Mouse (Mus musculus) hindbrain, embryonic 12.5 days (tissue): ENCODE measurements around the gene Nfia. TPM values are rescaled to one million over a fixed set of nuclear protein-coding genes. Genes with fewer than 3 reads are reported as not detected.

ENCODE experiments used
- ATAC-seq: fragments of 200-750 bp; cut with Nextera tagmentation; 2 replicates; pipeline ENCODE4 v1.8.0; 2017; ENCODE audit warnings: moderate TSS enrichment; ENCODE audit not compliant: low FRiP score
- H3K27ac ChIP-seq: fragments of 300-500 bp; sonication (generic); 2 replicates; pipeline ENCODE4 v1.5.1; 2016; ENCODE audit warnings: mild to moderate bottlenecking
- H3K27me3 ChIP-seq: fragments of 300-500 bp; sonication (generic); 2 replicates; pipeline ENCODE4 v1.6.1; 2016; ENCODE audit warnings: mild to moderate bottlenecking
- H3K36me3 ChIP-seq: fragments of 300-500 bp; sonication (generic); 2 replicates; pipeline ENCODE4 v1.6.1; 2016; ENCODE audit warnings: mild to moderate bottlenecking
- H3K4me1 ChIP-seq: fragments of 300-500 bp; sonication (generic); 2 replicates; pipeline ENCODE4 v1.6.1; 2016
- H3K4me2 ChIP-seq: fragments of 300-500 bp; sonication (generic); replicated peaks from 2 replicates; pipeline ENCODE4 v1.6.1; 2016; ENCODE audit warnings: mild to moderate bottlenecking
- H3K4me3 ChIP-seq: fragments of 300-500 bp; sonication (generic); 2 replicates; pipeline ENCODE4 v1.5.1; 2016; ENCODE audit warnings: mild to moderate bottlenecking
- H3K9ac ChIP-seq: fragments of 300-500 bp; sonication (generic); 2 replicates; pipeline ENCODE4 v1.6.1; 2016; ENCODE audit warnings: mild to moderate bottlenecking, moderate library complexity
- H3K9me3 ChIP-seq: fragments of 300-500 bp; sonication (generic); replicated peaks from 2 replicates; pipeline ENCODE4 v1.6.1; 2016; ENCODE audit warnings: mild to moderate bottlenecking
- whole genome bisulfite sequencing: fragments of 180-500 bp; shearing (Covaris S2); methylation state at CpG from one replicate; pipeline ENCODE4 v1.1.7; 2016; 5-methylcytosine and 5-hydroxymethylcytosine counted together
- polyA plus RNA-seq: library from polyadenylated mRNA; unstranded; fragments of >200 nt; fragmentation: Nextera tagmentation; extraction: Ambion mirVana; gene quantifications from 2 replicates; pipeline ENCODE4 v1.2.1, GENCODE M21; 2016

Gene Nfia
- polyA plus RNA-seq, 1 experiment from 2014 or later = 58.4 TPM

- Histone ChIP-seq H3K27ac (no peak overlapping the region), H3K9ac (no peak overlapping the region), H3K36me3 (0 out of 2 replicates have a peak, but pooled peaks cover 2% of the 10 kb centered on the region), H3K4me1 (peaks cover 5% of the 10 kb centered on the region; the same call in 1 of the 2 replicates), H3K27me3 (no peaks in the 10 kb centered on the region), H3K9me3 (no peaks in the 10 kb centered on the region), H3K4me3 (no peak overlapping the region), H3K4me2 (no peak overlapping the region)
- no peak for ATAC-seq
- 86% methylated on average over 11 of the region's 11 CpGs for WGBS
These were observed 224.8 kb downstream of the Nfia start for GRCm38 (mm10) chr4:97997151-97997817.

GRCm38 (mm10) chr4:98002206-98002605 lies 229.7 kb downstream of the Nfia start:
- H3K27ac ChIP-seq = peak overlapping the region; percentile 55
- no peak overlapping the region for H3K4me2 ChIP-seq
- ATAC-seq = no peak
- H3K9me3 ChIP-seq = no peaks in the 10 kb centered on the region
- no peaks in the 10 kb centered on the region for H3K27me3 ChIP-seq
- WGBS = 88% methylated on average over 5 of the region's 5 CpGs
- H3K36me3 ChIP-seq = 0 out of 2 replicates have a peak, but pooled peaks cover 3% of the 10 kb centered on the region
- H3K9ac ChIP-seq = no peak overlapping the region
- H3K4me3 ChIP-seq = no peak overlapping the region
- H3K4me1 ChIP-seq = peaks cover 28% of the 10 kb centered on the region

- H3K4me3 ChIP-seq = no peak overlapping the region
- no peak overlapping the region for H3K4me2 ChIP-seq
- H3K27ac ChIP-seq = peak overlapping the region; percentile 61
- peaks cover 26% of the 10 kb centered on the region for H3K4me1 ChIP-seq
- H3K9ac ChIP-seq = no peak overlapping the region; the same call in 1 of the 2 replicates
- no peaks in the 10 kb centered on the region for H3K9me3 ChIP-seq
- 0 out of 2 replicates have a peak, but pooled peaks cover 3% of the 10 kb centered on the region for H3K36me3 ChIP-seq
- H3K27me3 ChIP-seq = no peaks in the 10 kb centered on the region
- WGBS = 25% methylated on average over 12 of the region's 12 CpGs
- peak; percentile 81 for ATAC-seq
These were observed 231.0 kb downstream of the Nfia start for GRCm38 (mm10) chr4:98003323-98004107.

GRCm38 (mm10) chr4:98004108-98004625 lies 231.6 kb downstream of the Nfia start:
- Histone ChIP-seq H3K4me3 (no peak overlapping the region), H3K36me3 (0 out of 2 replicates have a peak, but pooled peaks cover 3% of the 10 kb centered on the region), H3K9ac (no peak overlapping the region), H3K27me3 (no peaks in the 10 kb centered on the region), H3K4me1 (peaks cover 30% of the 10 kb centered on the region), H3K27ac (peak overlapping the region; percentile 61), H3K9me3 (no peaks in the 10 kb centered on the region), H3K4me2 (no peak overlapping the region)
- peak; percentile 72 for ATAC-seq
- WGBS = 9% methylated on average over 11 of the region's 11 CpGs

- no peak for ATAC-seq
- no peak overlapping the region for H3K4me3 ChIP-seq
- H3K9me3 ChIP-seq = no peaks in the 10 kb centered on the region
- no peak overlapping the region for H3K4me2 ChIP-seq
- 68% methylated on average over 6 of the region's 6 CpGs for WGBS
- 0 out of 2 replicates have a peak, but pooled peaks cover 3% of the 10 kb centered on the region for H3K36me3 ChIP-seq
- no peak overlapping the region for H3K9ac ChIP-seq
- peak overlapping the region; percentile 61 for H3K27ac ChIP-seq
- H3K27me3 ChIP-seq = no peaks in the 10 kb centered on the region
- peaks cover 30% of the 10 kb centered on the region for H3K4me1 ChIP-seq
These were observed 232.5 kb downstream of the Nfia start for GRCm38 (mm10) chr4:98004986-98005385.

GRCm38 (mm10) chr4:98008814-98009368 lies 236.4 kb downstream of the Nfia start:
- no peaks in the 10 kb centered on the region for H3K36me3 ChIP-seq
- no peaks in the 10 kb centered on the region for H3K9me3 ChIP-seq
- whole genome bisulfite sequencing = 65% methylated on average over 4 of the region's 4 CpGs
- no peak overlapping the region for H3K4me2 ChIP-seq
- H3K27ac ChIP-seq = peak overlapping the region; percentile 25; the same call in 1 of the 2 replicates
- H3K9ac ChIP-seq = no peak overlapping the region
- peaks cover 13% of the 10 kb centered on the region for H3K4me1 ChIP-seq
- H3K27me3 ChIP-seq = no peaks in the 10 kb centered on the region
- no peak overlapping the region for H3K4me3 ChIP-seq
- no peak for ATAC-seq

- Histone ChIP-seq H3K9me3 (no peaks in the 10 kb centered on the region), H3K4me1 (peaks cover 5% of the 10 kb centered on the region; the same call in 1 of the 2 replicates), H3K36me3 (peaks cover 9% of the 10 kb centered on the region; the same call in 1 of the 2 replicates), H3K27ac (no peak overlapping the region), H3K9ac (no peak overlapping the region), H3K4me3 (no peak overlapping the region), H3K4me2 (no peak overlapping the region), H3K27me3 (no peaks in the 10 kb centered on the region)
- ATAC-seq = no peak
- WGBS = 81% methylated on average over 2 of the region's 2 CpGs
These were observed 237.4 kb downstream of the Nfia start for GRCm38 (mm10) chr4:98009966-98010365.

GRCm38 (mm10) chr4:98019811-98020210 lies 247.3 kb downstream of the Nfia start:
- Histone ChIP-seq H3K36me3 (peaks cover 10% of the 10 kb centered on the region), H3K27ac (no peak overlapping the region), H3K9ac (no peak overlapping the region), H3K4me2 (no peak overlapping the region), H3K4me1 (peaks cover 7% of the 10 kb centered on the region), H3K27me3 (no peaks in the 10 kb centered on the region), H3K9me3 (no peaks in the 10 kb centered on the region), H3K4me3 (no peak overlapping the region)
- ATAC-seq = no peak
- 85% methylated on average over 3 of the region's 3 CpGs for WGBS

- Histone ChIP-seq H3K27me3 (no peaks in the 10 kb centered on the region), H3K4me3 (no peak overlapping the region), H3K9ac (no peak overlapping the region), H3K9me3 (no peaks in the 10 kb centered on the region), H3K27ac (no peak overlapping the region), H3K36me3 (peaks cover 8% of the 10 kb centered on the region), H3K4me1 (peaks cover 7% of the 10 kb centered on the region), H3K4me2 (no peak overlapping the region)
- WGBS = 94% methylated on average over 7 of the region's 7 CpGs
- ATAC-seq = no peak
These were observed 248.3 kb downstream of the Nfia start for GRCm38 (mm10) chr4:98020836-98021235.

- Histone ChIP-seq H3K36me3 (peaks cover 4% of the 10 kb centered on the region; the same call in 1 of the 2 replicates), H3K27me3 (no peaks in the 10 kb centered on the region), H3K9ac (no peak overlapping the region), H3K9me3 (no peaks in the 10 kb centered on the region), H3K4me2 (no peak overlapping the region), H3K4me1 (peaks cover 7% of the 10 kb centered on the region), H3K4me3 (no peak overlapping the region), H3K27ac (no peak overlapping the region; the same call in 1 of the 2 replicates)
- ATAC-seq = peak; percentile 47; the same call in 1 of the 2 replicates
- whole genome bisulfite sequencing = 47% methylated on average over 6 of the region's 6 CpGs
These were observed 250.8 kb downstream of the Nfia start for GRCm38 (mm10) chr4:98023245-98023792.

- H3K9me3 ChIP-seq = no peaks in the 10 kb centered on the region
- H3K4me1 ChIP-seq = peaks cover 4% of the 10 kb centered on the region
- no peaks in the 10 kb centered on the region for H3K27me3 ChIP-seq
- no peak overlapping the region for H3K9ac ChIP-seq
- WGBS = 67% methylated on average over 4 of the region's 4 CpGs
- ATAC-seq = 0 out of 2 replicates have a peak, but pooled peaks have one; percentile 55
- no peaks in the 10 kb centered on the region; the same call in 1 of the 2 replicates for H3K36me3 ChIP-seq
- no peak overlapping the region for H3K4me3 ChIP-seq
- H3K27ac ChIP-seq = no peak overlapping the region
- H3K4me2 ChIP-seq = no peak overlapping the region
These were observed 254.9 kb downstream of the Nfia start for GRCm38 (mm10) chr4:98027412-98027811.

GRCm38 (mm10) chr4:98031871-98032270 lies 259.3 kb downstream of the Nfia start:
- WGBS = 70% methylated on average over 3 of the region's 3 CpGs
- H3K9me3 ChIP-seq = no peaks in the 10 kb centered on the region
- no peak overlapping the region for H3K27ac ChIP-seq
- no peak overlapping the region for H3K9ac ChIP-seq
- ATAC-seq = no peak
- H3K4me2 ChIP-seq = no peak overlapping the region
- H3K36me3 ChIP-seq = no peaks in the 10 kb centered on the region
- H3K4me1 ChIP-seq = no peaks in the 10 kb centered on the region
- H3K4me3 ChIP-seq = no peak overlapping the region
- H3K27me3 ChIP-seq = no peaks in the 10 kb centered on the region
